Mouse (Mus musculus) fibroblast of lung, adult 2 months (primary cell): ENCODE data around the gene Ly75.

Experiments
- DNase-seq: peaks from one replicate; pipeline ENCODE4 v3.0.0-alpha.2; 2011; ENCODE audit warnings: low read depth

The Ly75 gene

GRCm38 (mm10) chr2:60370188-60370587 lies 12.9 kb downstream of the Ly75 start:
- DNase-seq = no peak

DNA sequence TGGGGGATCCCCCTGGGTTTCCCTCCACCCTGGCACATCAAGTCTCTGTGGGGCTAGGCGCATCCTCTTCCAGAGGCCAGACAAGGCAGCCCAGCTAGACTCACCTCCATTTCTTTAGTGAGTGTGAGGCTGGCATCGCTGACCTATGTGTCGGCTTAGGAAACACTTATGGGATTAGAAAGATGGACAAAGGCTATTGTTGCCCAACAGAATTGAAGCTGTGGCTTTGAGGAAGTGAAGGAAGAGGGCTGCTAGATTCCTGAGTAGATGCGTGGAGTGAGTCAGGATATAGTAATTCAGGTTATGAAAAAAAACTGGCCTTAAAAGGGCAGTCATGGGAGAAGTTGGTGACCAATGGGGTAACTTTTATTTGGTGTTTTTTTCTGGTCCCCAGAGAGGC lies 13.6 kb downstream of the Ly75 start:
- no peak for DNase-seq

- DNase-seq = no peak
These were observed 15.2 kb downstream of the Ly75 start for GRCm38 (mm10) chr2:60367871-60368270.

- DNase-seq = no peak
These were observed 15.9 kb downstream of the Ly75 start for GRCm38 (mm10) chr2:60367204-60367603.

DNA sequence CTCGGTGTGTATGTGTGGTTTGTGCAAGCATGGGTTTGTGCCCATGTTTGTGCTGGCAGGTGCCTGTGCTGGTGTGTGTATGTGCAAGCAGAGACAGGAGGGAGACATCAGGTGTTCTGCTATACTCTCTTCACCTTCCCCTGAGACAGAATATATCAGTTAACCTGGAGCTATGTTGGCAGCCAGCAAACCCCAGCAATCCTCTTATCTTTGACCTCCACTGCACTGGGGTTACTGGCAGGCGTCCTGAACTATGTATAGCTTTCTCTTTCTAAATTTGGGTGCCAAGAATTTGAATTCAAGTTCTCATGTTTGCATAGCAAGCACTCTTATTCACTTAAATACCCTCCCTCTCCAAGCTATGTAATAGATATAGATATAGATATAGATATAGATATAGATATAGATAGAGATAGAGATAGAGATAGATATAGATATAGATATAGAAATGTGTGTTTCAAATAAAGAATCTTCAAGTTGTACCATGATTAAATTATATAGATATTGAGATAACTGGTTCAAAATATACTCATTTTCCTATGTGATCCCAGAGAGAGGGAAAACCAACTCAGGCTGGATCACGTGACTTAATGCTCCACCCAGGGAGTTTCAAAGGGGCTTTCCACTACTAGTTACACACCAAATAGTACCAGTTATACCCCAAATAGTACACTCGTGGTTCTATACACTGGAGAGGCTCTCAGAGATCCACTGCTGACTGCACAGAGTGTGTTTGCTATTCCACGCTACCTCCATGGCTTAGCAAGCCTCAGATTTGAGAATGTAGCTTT lies 17.1 kb downstream of the Ly75 start:
- DNase-seq = no peak

DNA sequence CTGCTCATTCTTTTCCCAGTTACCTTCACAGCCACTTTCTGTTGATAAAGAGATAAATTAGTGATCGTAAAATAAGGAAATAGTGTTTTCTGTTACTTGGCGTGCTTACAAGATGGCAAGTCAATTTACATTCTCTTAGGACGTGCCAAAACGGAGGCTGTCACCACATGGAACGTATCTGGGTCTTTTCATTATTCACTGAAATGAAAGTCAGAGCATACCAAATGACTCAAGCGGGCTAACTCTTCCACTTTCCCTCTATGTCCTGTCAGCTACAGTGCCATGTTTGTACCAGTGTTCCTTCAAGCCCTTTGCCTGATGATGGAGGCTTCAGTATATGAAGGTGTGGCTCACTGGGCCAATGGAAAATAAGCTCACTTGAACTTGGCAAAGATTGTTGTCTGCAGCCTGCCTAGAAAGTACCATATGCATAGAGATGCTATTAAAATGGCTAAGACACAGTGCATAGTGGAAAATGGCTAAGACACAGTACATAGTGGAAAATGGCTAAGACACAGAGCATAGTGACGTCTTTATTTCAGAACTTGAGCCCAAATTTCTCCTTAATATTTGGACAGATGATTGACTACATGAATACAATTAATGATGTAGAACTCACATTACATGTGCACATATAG lies 17.8 kb downstream of the Ly75 start:
- no peak for DNase-seq

DNA sequence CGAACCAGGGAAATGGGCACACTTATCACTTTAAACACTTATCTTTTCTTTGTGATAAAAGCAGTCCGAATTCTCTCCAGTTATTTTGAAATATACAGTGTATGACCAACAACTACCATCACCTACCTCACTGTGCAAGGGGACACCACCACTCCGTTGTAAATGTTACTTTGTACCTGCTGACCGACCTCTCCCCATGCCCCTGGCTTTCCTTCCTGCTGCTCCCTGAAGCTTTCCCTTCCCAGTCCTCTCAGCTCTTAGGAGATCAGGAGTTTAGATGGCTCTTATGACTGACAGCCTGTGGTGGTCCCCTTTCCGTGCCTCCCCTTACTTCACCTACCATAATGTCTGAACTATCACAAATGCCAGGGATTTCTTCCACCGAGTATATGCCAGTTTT lies 21.0 kb downstream of the Ly75 start:
- no peak for DNase-seq

- no peak for DNase-seq
These were observed 23.3 kb downstream of the Ly75 start for GRCm38 (mm10) chr2:60359796-60360195.

DNA sequence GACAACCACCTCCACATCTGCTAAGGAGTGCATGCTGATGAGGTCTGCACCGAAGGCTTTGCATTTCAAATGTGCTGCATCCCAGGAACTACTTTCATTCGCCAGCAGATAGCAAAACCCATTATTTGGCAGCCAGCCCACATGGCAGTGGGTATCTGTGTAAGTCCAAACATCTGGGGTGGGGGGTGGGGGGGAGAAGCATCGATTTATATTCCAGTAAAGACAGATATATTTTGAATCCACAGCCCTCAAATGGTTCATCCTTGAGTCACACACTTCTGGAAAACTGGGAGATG lies 27.8 kb downstream of the Ly75 start:
- no peak for DNase-seq

GRCm38 (mm10) chr2:60354541-60355387 lies 28.3 kb downstream of the Ly75 start:
- DNase-seq = no peak

- no peak for DNase-seq
These were observed 30.8 kb downstream of the Ly75 start for GRCm38 (mm10) chr2:60352296-60352695.

DNA sequence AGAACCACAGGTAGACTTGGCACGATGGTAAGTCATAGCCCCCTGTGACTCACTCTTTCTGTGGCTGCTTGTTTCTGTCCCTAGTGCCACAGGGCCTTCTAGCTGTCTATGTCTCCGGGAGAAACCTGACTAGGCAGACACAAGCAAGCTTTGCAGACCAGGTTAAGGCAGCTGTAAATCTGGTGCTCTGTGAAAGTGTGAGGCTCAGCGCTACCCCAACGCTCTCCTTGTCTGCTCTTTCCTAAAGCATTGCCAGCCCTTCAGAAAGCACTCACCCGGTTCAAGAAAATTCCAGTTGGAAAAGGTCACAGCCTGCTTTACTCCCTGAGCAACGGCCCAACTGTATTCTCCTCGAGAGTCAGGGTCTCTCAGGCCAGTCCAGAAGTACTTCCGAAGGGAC lies 31.3 kb downstream of the Ly75 start:
- no peak for DNase-seq

GRCm38 (mm10) chr2:60347875-60348274 lies 35.2 kb downstream of the Ly75 start:
- no peak for DNase-seq

GRCm38 (mm10) chr2:60346531-60346930 lies 36.6 kb downstream of the Ly75 start:
- DNase-seq = no peak

GRCm38 (mm10) chr2:60345717-60346116 lies 37.4 kb downstream of the Ly75 start:
- DNase-seq = no peak

- no peak for DNase-seq
These were observed 39.4 kb downstream of the Ly75 start for GRCm38 (mm10) chr2:60343607-60344289.

GRCm38 (mm10) chr2:60342107-60342880 lies 40.8 kb downstream of the Ly75 start:
- DNase-seq = no peak

- DNase-seq = no peak
These were observed 45.2 kb downstream of the Ly75 start for GRCm38 (mm10) chr2:60337937-60338336.

DNA sequence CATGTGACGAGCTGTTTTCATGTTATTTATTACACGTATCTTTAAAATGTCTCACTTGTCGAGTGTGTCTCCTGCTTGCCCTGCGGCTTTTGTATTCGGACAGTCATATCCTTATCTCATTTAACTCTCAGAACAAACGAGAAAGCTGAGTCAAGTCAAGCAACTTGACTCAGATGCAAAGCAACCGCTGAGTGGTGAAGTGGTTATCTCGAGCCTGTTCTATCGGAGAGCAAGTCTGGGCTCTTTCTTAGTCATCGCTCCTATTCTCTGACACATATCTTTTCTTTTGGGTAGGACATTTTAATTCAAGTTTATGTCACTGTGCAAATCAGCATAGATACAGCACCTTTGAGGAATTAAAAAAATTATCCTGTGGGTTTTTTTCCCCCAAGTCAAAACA lies 54.5 kb downstream of the Ly75 start:
- no peak for DNase-seq

- DNase-seq = no peak
These were observed 55.5 kb downstream of the Ly75 start for GRCm38 (mm10) chr2:60327581-60327980.

DNA sequence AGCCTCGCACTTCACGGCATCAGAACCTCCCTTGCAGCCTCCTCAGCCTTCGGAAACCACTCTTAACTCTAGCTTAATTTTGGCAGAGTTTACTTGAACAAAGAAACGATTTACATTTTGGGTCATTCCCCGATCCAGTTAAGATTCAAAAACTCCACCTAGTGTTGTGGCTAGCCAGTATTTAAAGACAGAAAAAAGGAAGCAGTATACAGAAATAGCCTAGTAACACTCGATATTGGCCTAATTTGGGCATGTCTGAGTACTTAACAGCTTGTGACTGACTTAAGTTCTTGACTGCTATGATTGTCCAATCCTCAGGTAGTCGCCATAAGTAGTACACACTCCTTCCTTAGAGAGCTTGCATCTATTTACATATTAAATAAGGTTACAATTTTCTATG lies 56.2 kb downstream of the Ly75 start:
- no peak for DNase-seq

- DNase-seq = no peak
These were observed 59.7 kb downstream of the Ly75 start for GRCm38 (mm10) chr2:60323411-60323810.
